ENCODE assay signal across 25 mouse cellular contexts in genomic region chr2:94103758-94104157, GRCm38 (mm10). TPM values are rescaled to one million over a fixed set of nuclear protein-coding genes. Genes with fewer than 3 reads are reported as not detected.
DNase-seq lines count a peak whose midpoint lies in the region; ATAC-seq and TF ChIP-seq lines count a peak whose summit lies in the region.
"Had no signal": no experiment of that assay in that cellular context is flagged by ENCODE, and none has a peak within 500 bp of the region (broad histone marks: within the 10 kb centered on the region; RNA-seq: fewer than 3 reads in every experiment).

No protein-coding gene starts in this region.

- ATAC-seq in forebrain, embryonic 13.5 days: peak; percentile 33; the same call in 1 of the 2 replicates
- ATAC-seq: forebrain, embryonic 15.5 days; hindbrain, embryonic 16.5 days; intestine, embryonic 15.5 days; Patski had no signal

- no peaks in the 10 kb centered on the region for H3K9me3 ChIP-seq in forebrain, embryonic 13.5 days (replicated peaks)
- no peaks in the 10 kb centered on the region for H3K9me3 ChIP-seq in forebrain, embryonic 10.5 days
- H3K9me3 ChIP-seq: forebrain, embryonic 15.5 days; heart, embryonic 12.5 days; heart, embryonic 15.5 days; hindbrain, embryonic 10.5 days; hindbrain, embryonic 13.5 days; intestine, embryonic 15.5 days had no signal

- H3K36me3 ChIP-seq in forebrain, embryonic 13.5 days (ENCODE audit: poor library complexity, severe bottlenecking): no peaks in the 10 kb centered on the region
- peaks cover 28% of the 10 kb centered on the region for H3K36me3 ChIP-seq in forebrain, embryonic 10.5 days (replicated peaks)
- no peaks in the 10 kb centered on the region; the same call in 1 of the 2 replicates for H3K36me3 ChIP-seq in kidney, adult 2 months (ENCODE audit: control insufficient read depth, insufficient read depth, low read length)
- H3K36me3 ChIP-seq: forebrain, embryonic 15.5 days; heart, embryonic 12.5 days; heart, embryonic 15.5 days; hindbrain, embryonic 13.5 days; intestine, embryonic 15.5 days had no signal

- no peaks in the 10 kb centered on the region for H3K27me3 ChIP-seq in forebrain, embryonic 13.5 days
- no peaks in the 10 kb centered on the region for H3K27me3 ChIP-seq in forebrain, embryonic 10.5 days (ENCODE audit: poor library complexity, severe bottlenecking)
- H3K27me3 ChIP-seq in kidney, adult 2 months (replicated peaks; ENCODE audit: control insufficient read depth, insufficient read depth, low read length): no peaks in the 10 kb centered on the region
- H3K27me3 ChIP-seq: forebrain, embryonic 15.5 days; heart, embryonic 12.5 days; heart, embryonic 15.5 days; hindbrain, embryonic 13.5 days; intestine, embryonic 15.5 days; Patski had no signal

- peaks cover 8% of the 10 kb centered on the region for H3K4me1 ChIP-seq in forebrain, embryonic 13.5 days
- peaks cover 3% of the 10 kb centered on the region; the same call in 1 of the 2 replicates for H3K4me1 ChIP-seq in forebrain, embryonic 10.5 days
- no peaks in the 10 kb centered on the region for H3K4me1 ChIP-seq in kidney, adult 2 months (ENCODE audit: control insufficient read depth, insufficient read depth, low read length)
- H3K4me1 ChIP-seq: heart, embryonic 12.5 days; heart, embryonic 15.5 days; hindbrain, embryonic 10.5 days; hindbrain, embryonic 13.5 days; intestine, embryonic 15.5 days had no signal

- H3K27ac ChIP-seq in forebrain, embryonic 13.5 days: no peak overlapping the region
- H3K27ac ChIP-seq in forebrain, embryonic 10.5 days: no peak overlapping the region
- H3K27ac ChIP-seq in kidney, adult 2 months (ENCODE audit: insufficient read depth, low read depth, low read length): no peak overlapping the region
- H3K27ac ChIP-seq: forebrain, embryonic 15.5 days; gastrocnemius, adult 2 months; heart, embryonic 15.5 days; hindbrain, embryonic 10.5 days; hindbrain, embryonic 13.5 days; intestine, embryonic 15.5 days had no signal

- no peak overlapping the region for H3K9ac ChIP-seq in forebrain, embryonic 13.5 days
- H3K9ac ChIP-seq: forebrain, embryonic 15.5 days; heart, embryonic 12.5 days; heart, embryonic 15.5 days; hindbrain, embryonic 13.5 days; intestine, embryonic 15.5 days had no signal

- TF ChIP-seq POLR2A in kidney, adult 2 months (IDR thresholded peaks at IDR 0.05; ENCODE audit: low read depth, low read length): no peak

- no peak overlapping the region for H3K4me2 ChIP-seq in forebrain, embryonic 13.5 days
- H3K4me2 ChIP-seq: forebrain, embryonic 15.5 days; heart, embryonic 12.5 days; heart, embryonic 15.5 days; hindbrain, embryonic 13.5 days; intestine, embryonic 15.5 days had no signal

- no peak for DNase-seq in forebrain, embryonic 10.5 days (ENCODE audit: extremely low spot score, low spot score)
- peak; percentile 12 for DNase-seq in kidney, adult 2 months
- no peak for DNase-seq in kidney, adult 11 months
- DNase-seq in Muller cell, postnatal 12 days (ENCODE audit: inconsistent ontology term): peak; percentile 30
- peak; percentile 6 for DNase-seq in forelimb bud, embryonic 11.5 days (ENCODE audit: low read depth, low spot score)
- DNase-seq in gastrocnemius, adult 8-10 months (ENCODE audit: low spot score in 2 of 2): no peak
- DNase-seq: adrenal gland, postnatal 10 days; adrenal gland, postnatal 36 days; cerebellum, adult 11-12 months; cerebellum, adult 9-10 months; cerebellum, postnatal 14 days; gastrocnemius, adult 2 months; gastrocnemius, postnatal 25 days; heart, adult 18-20 months; heart, postnatal 10 days; heart, postnatal 36 days had no signal

- no peak overlapping the region for H3K4me3 ChIP-seq in forebrain, embryonic 13.5 days
- no peak overlapping the region for H3K4me3 ChIP-seq in forebrain, embryonic 10.5 days
- no peak overlapping the region for H3K4me3 ChIP-seq in kidney, adult 2 months (ENCODE audit: insufficient read depth, low read depth, low read length)
- H3K4me3 ChIP-seq: forebrain, embryonic 15.5 days; gastrocnemius, adult 2 months; heart, embryonic 12.5 days; heart, embryonic 15.5 days; hindbrain, embryonic 10.5 days; hindbrain, embryonic 13.5 days; intestine, embryonic 15.5 days had no signal

- WGBS in forebrain, embryonic 13.5 days: 56% methylated on average over 2 of the region's 2 CpGs
- WGBS in forebrain, embryonic 10.5 days: 90% methylated on average over 2 of the region's 2 CpGs
- WGBS in kidney, adult 2 months: 94% methylated on average over 2 of the region's 2 CpGs

- no peak for TF ChIP-seq CTCF in kidney, adult 2 months (conservative IDR thresholded peaks at IDR 0.05; ENCODE audit: insufficient read depth, insufficient read length, low read depth, low read length)

RNA-seq across cellular contexts. Expression of gene Hsd17b12, which starts 54.0 kb away (rescaled TPM):
- 119 and 126 TPM in 2 replicates for polyA plus RNA-seq in forebrain, embryonic 13.5 days (2015; fragmentation: Nextera tagmentation; extraction: Ambion mirVana)
- polyA plus RNA-seq in forebrain, embryonic 10.5 days (2016; fragmentation: Nextera tagmentation; extraction: Ambion mirVana): 142 and 145 TPM in 2 replicates
- 27.2 and 32.4 TPM in 2 replicates for polyA plus RNA-seq in kidney, adult 2 months (2012; rRNA removed)
- 1 to 10 TPM; 4.1 to 5.1 (median 4.5) TPM for total RNA-seq in gastrocnemius, adult 8-10 months (2022)

Comparison
In these comparisons a context has a peak if more than half of its experiments do, and no peak if none do; other contexts are left out.
1. DNase-seq: peak in kidney, adult 2 months (single experiment), Muller cell, postnatal 12 days (single experiment) and forelimb bud, embryonic 11.5 days (single experiment); none in forebrain, embryonic 10.5 days (single experiment), kidney, adult 11 months (single experiment) and gastrocnemius, adult 8-10 months (0 of 2).